In the genomic region with DNA sequence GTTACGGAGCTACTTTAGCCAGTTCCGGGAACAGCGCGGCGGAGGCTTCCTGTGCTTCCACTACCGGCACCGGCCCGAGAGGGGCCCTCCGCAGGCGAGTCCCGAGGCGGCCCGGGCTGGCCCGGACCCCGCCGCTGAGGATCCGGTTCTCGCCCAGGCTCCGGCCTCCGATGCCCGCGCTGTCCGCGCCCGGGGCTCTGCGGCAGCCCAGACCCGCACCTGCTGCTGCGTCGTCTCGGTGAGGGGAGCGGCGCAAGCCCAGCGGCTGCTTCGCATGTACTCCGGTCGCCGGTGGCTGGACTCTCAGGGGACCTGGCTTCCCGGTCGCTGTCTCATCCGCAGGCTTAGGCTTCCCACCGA, we compare ENCODE assay signal across 9 mouse cellular contexts. TPM values are rescaled to one million over a fixed set of nuclear protein-coding genes. Genes with fewer than 3 reads are reported as not detected.
DNase-seq lines count a peak whose midpoint lies in the region; ATAC-seq and TF ChIP-seq lines count a peak whose summit lies in the region.
"Had no signal": no experiment of that assay in that cellular context is flagged by ENCODE, and none has a peak within 500 bp of the region (broad histone marks: within the 10 kb centered on the region; RNA-seq: fewer than 3 reads in every experiment).

No protein-coding gene starts in this region.

- peak; percentile 69 for ATAC-seq in kidney, embryonic 14.5 days (ENCODE audit: low FRiP score, low TSS enrichment)
- ATAC-seq in hindbrain, embryonic 15.5 days (ENCODE audit: low FRiP score, low read depth): peak; percentile 70
- ATAC-seq in midbrain, embryonic 14.5 days (ENCODE audit: low FRiP score, low TSS enrichment): peak; percentile 64; the same call in 1 of the 2 replicates

- H3K4me2 ChIP-seq in kidney, embryonic 14.5 days (replicated peaks; ENCODE audit: low read depth, low read length): peak overlapping the region; percentile 89
- H3K4me2 ChIP-seq in hindbrain, embryonic 15.5 days: peak overlapping the region; percentile 75
- H3K4me2 ChIP-seq in midbrain, embryonic 14.5 days (ENCODE audit: low read length): peak overlapping the region; percentile 91

- peak overlapping the region; percentile 63 for H3K4me3 ChIP-seq in kidney, embryonic 14.5 days (ENCODE audit: low read length)
- peak overlapping the region; percentile 81 for H3K4me3 ChIP-seq in bone marrow macrophage, adult 2 months (ENCODE audit: insufficient read depth, low read length)
- peak overlapping the region; percentile 92 for H3K4me3 ChIP-seq in hindbrain, embryonic 15.5 days
- H3K4me3 ChIP-seq in midbrain, embryonic 14.5 days (replicated peaks; ENCODE audit: low read depth, low read length): peak overlapping the region; percentile 92

- H3K9ac ChIP-seq in kidney, embryonic 14.5 days (ENCODE audit: low read depth, low read length): peak overlapping the region; percentile 72
- peak overlapping the region; percentile 80 for H3K9ac ChIP-seq in hindbrain, embryonic 15.5 days
- peak overlapping the region; percentile 78 for H3K9ac ChIP-seq in midbrain, embryonic 14.5 days (replicated peaks; ENCODE audit: low read length)

- H3K9me3 ChIP-seq in kidney, embryonic 14.5 days (ENCODE audit: control insufficient read depth, low read length): no peaks in the 10 kb centered on the region
- H3K9me3 ChIP-seq in hindbrain, embryonic 15.5 days: no peaks in the 10 kb centered on the region
- H3K9me3 ChIP-seq in midbrain, embryonic 14.5 days (ENCODE audit: control insufficient read depth, low read length): no peaks in the 10 kb centered on the region

- WGBS in kidney, embryonic 14.5 days: under 1% methylated on average over 37 of the region's 41 CpGs
- under 1% methylated on average over 39 of the region's 41 CpGs for WGBS in hindbrain, embryonic 15.5 days
- under 1% methylated on average over 41 of the region's 41 CpGs for WGBS in midbrain, embryonic 14.5 days

- no peak overlapping the region for H3K27ac ChIP-seq in kidney, embryonic 14.5 days (ENCODE audit: low read depth, low read length)
- peak overlapping the region; percentile 52 for H3K27ac ChIP-seq in bone marrow macrophage, adult 2 months (ENCODE audit: insufficient read depth, low read depth, low read length)
- H3K27ac ChIP-seq in hindbrain, embryonic 15.5 days (replicated peaks): peak overlapping the region; percentile 82
- peak overlapping the region; percentile 82 for H3K27ac ChIP-seq in midbrain, embryonic 14.5 days (replicated peaks; ENCODE audit: low read depth, low read length)

- no peaks in the 10 kb centered on the region for H3K27me3 ChIP-seq in kidney, embryonic 14.5 days (ENCODE audit: control insufficient read depth, insufficient read depth, low read length)
- no peaks in the 10 kb centered on the region for H3K27me3 ChIP-seq in hindbrain, embryonic 15.5 days
- no peaks in the 10 kb centered on the region for H3K27me3 ChIP-seq in midbrain, embryonic 14.5 days (ENCODE audit: control insufficient read depth, insufficient read depth, low read length)

- H3K4me1 ChIP-seq in kidney, embryonic 14.5 days (ENCODE audit: control insufficient read depth, insufficient read depth, low read length): peaks cover 9% of the 10 kb centered on the region
- peaks cover 11% of the 10 kb centered on the region for H3K4me1 ChIP-seq in bone marrow macrophage, adult 2 months (ENCODE audit: control insufficient read depth, insufficient read depth, low read length)
- H3K4me1 ChIP-seq in hindbrain, embryonic 15.5 days (replicated peaks): peaks cover 17% of the 10 kb centered on the region
- peaks cover 7% of the 10 kb centered on the region for H3K4me1 ChIP-seq in midbrain, embryonic 14.5 days (ENCODE audit: control insufficient read depth, insufficient read depth, low read length)

- peaks cover 19% of the 10 kb centered on the region for H3K36me3 ChIP-seq in kidney, embryonic 14.5 days (ENCODE audit: control insufficient read depth, insufficient read depth, low read length)
- H3K36me3 ChIP-seq in hindbrain, embryonic 15.5 days: peaks cover 17% of the 10 kb centered on the region
- peaks cover 17% of the 10 kb centered on the region for H3K36me3 ChIP-seq in midbrain, embryonic 14.5 days (ENCODE audit: control insufficient read depth, insufficient read depth, low read length)

- no peak for TF ChIP-seq CTCF in bone marrow macrophage, adult 2 months (IDR thresholded peaks at IDR 0.05; ENCODE audit: low read depth, low read length)

- no peak for TF ChIP-seq POLR2A in bone marrow macrophage, adult 2 months (IDR thresholded peaks at IDR 0.05; ENCODE audit: borderline replicate concordance, low read depth, low read length)

- DNase-seq in kidney, adult 11 months: no peak
- DNase-seq in midbrain, embryonic 14.5 days: no peak
- no peak for DNase-seq in urinary bladder, postnatal 14 days (ENCODE audit: low spot score)
- DNase-seq in layer of hippocampus, adult 11-12 months (ENCODE audit: low spot score): no peak
- DNase-seq in cerebellum, postnatal 36 days: no peak

RNA-seq across cellular contexts. Expression of a gene that starts 0.3 kb away (rescaled TPM):
- polyA plus RNA-seq in kidney, embryonic 14.5 days (2014; fragmentation: Nextera tagmentation; extraction: Ambion mirVana): 6.5 and 10.2 TPM in 2 replicates
- 12.9 and 17.4 TPM in 2 replicates for polyA plus RNA-seq in bone marrow macrophage, adult 2 months (2012; ENCODE audit: insufficient read depth, insufficient read length, missing spikeins)
- polyA plus RNA-seq in hindbrain, embryonic 15.5 days (2015; fragmentation: Nextera tagmentation; extraction: Ambion mirVana): 7.1 and 8.6 TPM in 2 replicates
- polyA plus RNA-seq in midbrain, embryonic 14.5 days (2014; fragmentation: Nextera tagmentation; extraction: Ambion mirVana): 6.4 and 7.3 TPM in 2 replicates

RNA-seq across cellular contexts. Expression of a gene that starts 9.3 kb away (rescaled TPM):
- polyA plus RNA-seq in kidney, embryonic 14.5 days (2014; fragmentation: Nextera tagmentation; extraction: Ambion mirVana): 23.6 and 23.9 TPM in 2 replicates
- polyA plus RNA-seq in bone marrow macrophage, adult 2 months (2012; ENCODE audit: insufficient read depth, insufficient read length, missing spikeins): 9.3 and 11.2 TPM in 2 replicates
- polyA plus RNA-seq in hindbrain, embryonic 15.5 days (2015; fragmentation: Nextera tagmentation; extraction: Ambion mirVana): 17.6 and 19.7 TPM in 2 replicates
- 20.3 and 21.4 TPM in 2 replicates for polyA plus RNA-seq in midbrain, embryonic 14.5 days (2014; fragmentation: Nextera tagmentation; extraction: Ambion mirVana)

RNA-seq across cellular contexts. Expression of a gene that starts 21.6 kb away (rescaled TPM):
- polyA plus RNA-seq in kidney, embryonic 14.5 days (2014; fragmentation: Nextera tagmentation; extraction: Ambion mirVana): not detected in 2 replicates
- polyA plus RNA-seq in bone marrow macrophage, adult 2 months (2012; ENCODE audit: insufficient read depth, insufficient read length, missing spikeins): not detected in 2 replicates
- polyA plus RNA-seq in hindbrain, embryonic 15.5 days (2015; fragmentation: Nextera tagmentation; extraction: Ambion mirVana): not detected in 2 replicates
- not detected in 2 replicates for polyA plus RNA-seq in midbrain, embryonic 14.5 days (2014; fragmentation: Nextera tagmentation; extraction: Ambion mirVana)
- polyA plus RNA-seq: gonadal fat pad, adult 2 months had no signal

RNA-seq across cellular contexts. Expression of a gene that starts 27.1 kb away (rescaled TPM):
- 8.0 and 9.5 TPM in 2 replicates for polyA plus RNA-seq in kidney, embryonic 14.5 days (2014; fragmentation: Nextera tagmentation; extraction: Ambion mirVana)
- polyA plus RNA-seq in bone marrow macrophage, adult 2 months (2012; ENCODE audit: insufficient read depth, insufficient read length, missing spikeins): 2.5 and 3.3 TPM in 2 replicates
- polyA plus RNA-seq in hindbrain, embryonic 15.5 days (2015; fragmentation: Nextera tagmentation; extraction: Ambion mirVana): 2.2 TPM in 2 replicates
- polyA plus RNA-seq in midbrain, embryonic 14.5 days (2014; fragmentation: Nextera tagmentation; extraction: Ambion mirVana): 0.88 and 1.3 TPM in 2 replicates

RNA-seq across cellular contexts. Expression of a gene that starts 29.0 kb away (rescaled TPM):
- 285 and 287 TPM in 2 replicates for polyA plus RNA-seq in kidney, embryonic 14.5 days (2014; fragmentation: Nextera tagmentation; extraction: Ambion mirVana)
- polyA plus RNA-seq in bone marrow macrophage, adult 2 months (2012; ENCODE audit: insufficient read depth, insufficient read length, missing spikeins): 107 and 110 TPM in 2 replicates
- polyA plus RNA-seq in hindbrain, embryonic 15.5 days (2015; fragmentation: Nextera tagmentation; extraction: Ambion mirVana): 253 and 272 TPM in 2 replicates
- polyA plus RNA-seq in midbrain, embryonic 14.5 days (2014; fragmentation: Nextera tagmentation; extraction: Ambion mirVana): 162 and 163 TPM in 2 replicates
